ENCODE assay signal across 11 mouse cellular contexts in the genomic region with DNA sequence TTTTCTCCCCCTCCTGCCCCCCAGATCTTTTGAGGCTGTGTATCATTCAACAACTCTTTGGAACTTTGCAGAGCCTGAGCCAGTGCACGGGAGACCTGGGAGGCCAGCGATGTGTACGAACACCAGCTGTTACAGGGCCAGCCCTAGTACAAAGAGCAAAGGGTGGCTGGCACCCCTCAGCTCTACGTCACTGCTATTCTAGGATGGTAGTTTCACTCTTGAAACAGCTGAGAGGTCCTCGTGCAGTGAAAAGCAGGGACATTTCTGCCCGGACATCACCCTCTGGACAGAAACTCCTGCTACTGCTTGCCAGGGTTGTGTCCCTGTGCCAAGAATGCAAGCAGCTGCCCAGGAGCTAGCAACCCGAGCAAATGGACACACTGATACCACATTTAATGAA.
DNase-seq lines count a peak whose midpoint lies in the region; ATAC-seq and TF ChIP-seq lines count a peak whose summit lies in the region.
"Had no signal": no experiment of that assay in that cellular context is flagged by ENCODE, and none has a peak within 500 bp of the region (broad histone marks: within the 10 kb centered on the region; RNA-seq: fewer than 3 reads in every experiment).

No protein-coding gene starts in this region.

- no peak for TF ChIP-seq CTCF in layer of hippocampus, adult 2 months (conservative IDR thresholded peaks at IDR 0.05)
- no peak for TF ChIP-seq CTCF in liver, postnatal 0 days (IDR thresholded peaks at IDR 0.05; ENCODE audit: low read depth)

- no peaks in the 10 kb centered on the region for H3K27me3 ChIP-seq in liver, postnatal 0 days (ENCODE audit: insufficient read depth, low read length)
- H3K27me3 ChIP-seq: midbrain, embryonic 12.5 days had no signal

- H3K36me3 ChIP-seq in liver, postnatal 0 days (replicated peaks; ENCODE audit: insufficient read depth, low read length) = no peaks in the 10 kb centered on the region
- H3K36me3 ChIP-seq: midbrain, embryonic 12.5 days had no signal

- no peak overlapping the region for H3K9ac ChIP-seq in liver, postnatal 0 days (replicated peaks)
- H3K9ac ChIP-seq: midbrain, embryonic 12.5 days had no signal

- no peak overlapping the region for H3K27ac ChIP-seq in layer of hippocampus, adult 2 months
- peak overlapping the region; percentile 60; the same call in 1 of the 2 replicates for H3K27ac ChIP-seq in liver, postnatal 0 days (ENCODE audit: low read depth)
- H3K27ac ChIP-seq: midbrain, embryonic 12.5 days had no signal

- TF ChIP-seq EP300 in liver, postnatal 0 days (IDR thresholded peaks at IDR 0.05; ENCODE audit: low read depth) = no peak

- H3K4me2 ChIP-seq in liver, postnatal 0 days (ENCODE audit: low read depth, low read length) = peak overlapping the region; percentile 22; the same call in 1 of the 2 replicates
- H3K4me2 ChIP-seq: midbrain, embryonic 12.5 days had no signal

- peak overlapping the region; percentile 3; the same call in 1 of the 2 replicates for H3K4me3 ChIP-seq in layer of hippocampus, adult 2 months
- no peak overlapping the region for H3K4me3 ChIP-seq in liver, postnatal 0 days (ENCODE audit: low read depth, low read length)
- H3K4me3 ChIP-seq: midbrain, embryonic 12.5 days had no signal

- DNase-seq in layer of hippocampus, adult 2 months (ENCODE audit: low spot score in 2 of 2) = no peak
- DNase-seq in layer of hippocampus, postnatal 36 days = no peak
- DNase-seq in gastrocnemius, postnatal 10 days = peak; percentile 27
- peak; percentile 65 for DNase-seq in heart, postnatal 4 days
- peak; percentile 41 for DNase-seq in liver, postnatal 0 days
- no peak for DNase-seq in frontal cortex, postnatal 25 days (ENCODE audit: low spot score in 2 of 2)
- DNase-seq in frontal cortex, postnatal 10 days (ENCODE audit: low spot score in 2 of 2) = no peak
- DNase-seq in layer of hippocampus, adult 11-12 months (ENCODE audit: low spot score) = no peak
- DNase-seq: cerebellum, adult 9-10 months; thymus, postnatal 4 days had no signal

- WGBS in liver, postnatal 0 days (ENCODE audit: insufficient replicate concordance) = 49% methylated on average over 7 of the region's 7 CpGs

- ATAC-seq in liver, postnatal 0 days = peak; percentile 99

- no peaks in the 10 kb centered on the region for H3K9me3 ChIP-seq in liver, postnatal 0 days (ENCODE audit: low read length)
- H3K9me3 ChIP-seq: midbrain, embryonic 12.5 days had no signal

- H3K4me1 ChIP-seq in liver, postnatal 0 days (ENCODE audit: insufficient read depth) = no peaks in the 10 kb centered on the region

Comparison
In these comparisons a context has a peak if more than half of its experiments do, and no peak if none do; other contexts are left out.
1. DNase-seq: peak in gastrocnemius, postnatal 10 days (single experiment), heart, postnatal 4 days (single experiment) and liver, postnatal 0 days (single experiment); none in layer of hippocampus, adult 2 months (0 of 2), layer of hippocampus, postnatal 36 days (0 of 2), frontal cortex, postnatal 25 days (0 of 2), frontal cortex, postnatal 10 days (0 of 2) and layer of hippocampus, adult 11-12 months (single experiment).